Mouse (Mus musculus) embryonic facial prominence, embryonic 10.5 days (tissue): ENCODE measurements around the gene Acot13. TPM values are rescaled to one million over a fixed set of nuclear protein-coding genes. Genes with fewer than 3 reads are reported as not detected.
"Not testable (repeated sequence)": the region's sequence is repeated elsewhere in the genome, so short reads cannot be mapped to it uniquely, and the experiment has no call there.

ENCODE experiments used
- DNase-seq: peaks from one replicate; pipeline ENCODE4 v3.0.0-alpha.2; 2017; ENCODE audit warnings: low spot score
- H3K27ac ChIP-seq: fragments of 300-500 bp; sonication (generic); replicated peaks from 2 replicates; pipeline ENCODE4 v1.5.1; 2016; ENCODE audit warnings: mild to moderate bottlenecking
- H3K27me3 ChIP-seq: fragments of 300-500 bp; sonication (generic); replicated peaks from 2 replicates; pipeline ENCODE4 v1.6.1; 2016; ENCODE audit warnings: low read depth, mild to moderate bottlenecking; ENCODE audit not compliant: poor library complexity, severe bottlenecking
- H3K36me3 ChIP-seq: fragments of 300-500 bp; sonication (generic); replicated peaks from 2 replicates; pipeline ENCODE4 v1.6.1; 2016; ENCODE audit warnings: mild to moderate bottlenecking, moderate library complexity
- H3K4me1 ChIP-seq: fragments of 300-500 bp; sonication (generic); 2 replicates; pipeline ENCODE4 v1.6.1; 2016
- H3K4me3 ChIP-seq: fragments of 300-500 bp; sonication (generic); 2 replicates; pipeline ENCODE4 v1.5.1; 2016; ENCODE audit warnings: mild to moderate bottlenecking, moderate library complexity
- H3K9me3 ChIP-seq: fragments of 300-500 bp; sonication (generic); 2 replicates; pipeline ENCODE4 v1.6.1; 2016; ENCODE audit warnings: mild to moderate bottlenecking
- WGBS: fragments of 180-500 bp; shearing (Covaris S2); methylation state at CpG from one replicate; pipeline ENCODE4 v1.1.7; 2016; 5-methylcytosine and 5-hydroxymethylcytosine counted together
- polyA plus RNA-seq: library from polyadenylated mRNA; unstranded; fragments of >200 nt; fragmentation: Nextera tagmentation; extraction: Ambion mirVana; gene quantifications from 2 replicates; pipeline ENCODE4 v1.2.1, GENCODE M21; 2016

The Acot13 gene
- polyA plus RNA-seq, 1 experiment from 2014 or later: 65.5 TPM

GRCm38 (mm10) chr13:24851989-24852388, 20.6 kb upstream of the Acot13 start:
- no peak for DNase-seq
- Histone ChIP-seq H3K27me3 (no peaks in the 10 kb centered on the region), H3K4me3 (no peak overlapping the region), H3K4me1 (0 out of 2 replicates have a peak, but pooled peaks cover under 1% of the 10 kb centered on the region), H3K9me3 (no peaks in the 10 kb centered on the region), H3K27ac (no peak overlapping the region), H3K36me3 (no peaks in the 10 kb centered on the region)
- 80% methylated on average over 2 of the region's 2 CpGs for WGBS

DNA sequence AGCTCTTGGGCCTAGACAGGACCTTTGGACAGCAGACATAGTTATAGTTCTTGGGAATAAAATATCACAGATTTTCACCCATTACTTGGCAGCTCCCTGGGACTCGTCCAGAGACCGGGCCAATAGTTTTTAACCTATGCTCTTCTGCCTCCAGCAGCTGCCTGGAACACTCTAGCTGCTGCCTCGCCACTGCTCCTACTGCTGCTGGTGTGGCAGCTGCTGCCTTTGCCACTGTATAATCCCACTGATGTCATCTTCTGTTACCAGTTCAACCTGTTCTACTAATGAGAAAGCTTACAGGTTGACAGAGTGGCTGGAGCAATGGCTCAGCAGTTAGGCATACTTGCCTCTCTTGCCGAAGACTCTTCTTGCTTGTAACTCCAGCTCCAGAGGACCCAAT, 18.0 kb upstream of the Acot13 start:
- H3K36me3 ChIP-seq: no peaks in the 10 kb centered on the region
- WGBS: 76% methylated on average over 4 of the region's 4 CpGs
- no peak for DNase-seq

GRCm38 (mm10) chr13:24844983-24845955, 13.9 kb upstream of the Acot13 start, which contains the start of gene D130043K22Rik:
Gene D130043K22Rik (plus strand): TSS chr13:24845135.
- H3K9me3 ChIP-seq: no peaks in the 10 kb centered on the region
- no peaks in the 10 kb centered on the region for H3K27me3 ChIP-seq
- 13% methylated on average over 40 of the region's 40 CpGs for WGBS
- H3K27ac ChIP-seq: no peak within 1 kb of the TSS
- H3K4me3 ChIP-seq: peak within 1 kb of the TSS; percentile 58
- peaks cover 14% of the 10 kb centered on the region for H3K4me1 ChIP-seq
- H3K36me3 ChIP-seq: peaks cover 25% of the 10 kb centered on the region
- peak; percentile 76 for DNase-seq

More for the DNA sequence above, 18.0 kb upstream of the Acot13 start:
- no peaks in the 10 kb centered on the region for H3K9me3 ChIP-seq
- no peak overlapping the region for H3K4me3 ChIP-seq
- no peak overlapping the region for H3K27ac ChIP-seq
- H3K4me1 ChIP-seq: peaks cover 11% of the 10 kb centered on the region
- no peaks in the 10 kb centered on the region for H3K27me3 ChIP-seq

GRCm38 (mm10) chr13:24841702-24842101, 10.4 kb upstream of the Acot13 start:
- peaks cover 56% of the 10 kb centered on the region for H3K36me3 ChIP-seq
- no peak overlapping the region for H3K27ac ChIP-seq
- peaks cover 14% of the 10 kb centered on the region for H3K4me1 ChIP-seq
- 94% methylated on average over 3 of the region's 3 CpGs for WGBS
- no peak overlapping the region for H3K4me3 ChIP-seq
- H3K9me3 ChIP-seq: no peaks in the 10 kb centered on the region
- no peaks in the 10 kb centered on the region for H3K27me3 ChIP-seq
- no peak for DNase-seq

GRCm38 (mm10) chr13:24839831-24840230, 8.5 kb upstream of the Acot13 start:
- Histone ChIP-seq H3K4me1 (peaks cover 8% of the 10 kb centered on the region), H3K36me3 (peaks cover 72% of the 10 kb centered on the region), H3K27me3 (no peaks in the 10 kb centered on the region), H3K27ac (no peak overlapping the region), H3K9me3 (no peaks in the 10 kb centered on the region), H3K4me3 (no peak overlapping the region)
- 75% methylated on average over 3 of the region's 3 CpGs for WGBS
- DNase-seq: no peak

DNA sequence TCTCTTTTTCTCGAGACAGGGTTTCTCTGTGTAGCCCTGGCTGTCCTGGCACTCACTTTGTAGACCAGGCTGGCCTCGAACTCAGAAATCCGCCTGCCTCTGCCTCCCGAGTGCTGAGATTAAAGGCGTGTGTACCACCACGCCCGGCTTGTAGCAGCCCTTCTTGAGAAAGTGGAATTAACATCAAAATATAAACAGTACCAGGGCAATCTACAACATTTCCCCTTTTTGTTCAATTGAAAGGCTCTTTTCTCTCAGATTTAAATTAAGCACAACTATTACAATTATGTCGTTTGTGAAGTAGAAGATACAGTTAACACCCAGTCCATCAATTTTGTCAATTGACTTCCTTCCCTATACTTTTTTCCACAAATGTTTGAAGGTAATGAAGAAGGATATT, 6.4 kb upstream of the Acot13 start:
- DNase-seq: not testable (repeated sequence)

GRCm38 (mm10) chr13:24832811-24833155, 1.4 kb upstream of the Acot13 start:
- H3K9me3 ChIP-seq: no peaks in the 10 kb centered on the region
- peak overlapping the region; percentile 97 for H3K4me3 ChIP-seq
- no peak for DNase-seq
- H3K27me3 ChIP-seq: no peaks in the 10 kb centered on the region
- 76% methylated on average over 2 of the region's 2 CpGs for WGBS
- peaks cover 22% of the 10 kb centered on the region for H3K4me1 ChIP-seq
- H3K36me3 ChIP-seq: peaks cover 38% of the 10 kb centered on the region
- peak overlapping the region; percentile 96 for H3K27ac ChIP-seq

More for the DNA sequence above, 6.4 kb upstream of the Acot13 start:
- WGBS: 95% methylated on average over 8 of the region's 8 CpGs
- H3K4me1 ChIP-seq: peaks cover 14% of the 10 kb centered on the region
- H3K27me3 ChIP-seq, H3K9me3 ChIP-seq, H3K4me3 ChIP-seq, H3K27ac ChIP-seq: not testable (repeated sequence)
- peaks cover 83% of the 10 kb centered on the region for H3K36me3 ChIP-seq

- Histone ChIP-seq H3K36me3 (peaks cover 33% of the 10 kb centered on the region), H3K4me1 (peaks cover 22% of the 10 kb centered on the region), H3K27me3 (no peaks in the 10 kb centered on the region), H3K27ac (peak overlapping the region; percentile 96), H3K4me3 (peak overlapping the region; percentile 97), H3K9me3 (no peaks in the 10 kb centered on the region)
- 5% methylated on average over 21 of the region's 21 CpGs for WGBS
- no peak for DNase-seq
These were observed 931 bp upstream of the Acot13 start for GRCm38 (mm10) chr13:24832131-24832810.

- Histone ChIP-seq H3K27me3 (no peaks in the 10 kb centered on the region), H3K9me3 (no peaks in the 10 kb centered on the region), H3K4me3 (peak overlapping the region; percentile 97), H3K4me1 (peaks cover 22% of the 10 kb centered on the region), H3K27ac (peak overlapping the region; percentile 96), H3K36me3 (peaks cover 19% of the 10 kb centered on the region)
- DNase-seq: peak; percentile 19
- WGBS: 5% methylated on average over 20 of the region's 20 CpGs
These were observed 486 bp downstream of the Acot13 start for GRCm38 (mm10) chr13:24830756-24831352.

DNA sequence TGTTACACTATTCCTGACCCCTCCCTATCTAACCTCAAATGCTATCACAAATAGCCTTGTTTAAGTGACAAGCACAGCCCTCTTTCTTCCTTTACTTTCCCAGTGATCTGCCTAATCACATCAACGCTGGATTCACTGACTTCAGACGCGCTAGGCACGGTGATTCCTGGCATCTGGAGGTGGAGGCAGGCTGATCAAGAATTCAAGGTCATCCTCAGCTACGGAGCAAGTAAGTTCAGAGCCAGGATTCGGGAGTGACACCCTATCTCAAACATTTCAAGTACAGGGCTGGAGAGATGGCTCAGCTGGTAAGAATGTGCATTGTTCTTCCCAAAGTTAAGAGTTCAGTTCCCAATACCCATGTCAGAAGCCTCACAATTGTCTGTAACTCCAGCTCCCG, 5.2 kb downstream of the Acot13 start:
- WGBS: 87% methylated on average over 7 of the region's 7 CpGs
- Histone ChIP-seq H3K27ac (no peak overlapping the region), H3K9me3 (no peaks in the 10 kb centered on the region), H3K4me1 (peaks cover 4% of the 10 kb centered on the region; the same call in 1 of the 2 replicates), H3K27me3 (no peaks in the 10 kb centered on the region), H3K4me3 (no peak overlapping the region), H3K36me3 (no peaks in the 10 kb centered on the region)
- DNase-seq: no peak

- Histone ChIP-seq H3K27me3 (no peaks in the 10 kb centered on the region), H3K27ac (no peak overlapping the region), H3K4me1 (peaks cover 2% of the 10 kb centered on the region; the same call in 1 of the 2 replicates), H3K4me3 (no peak overlapping the region), H3K36me3 (no peaks in the 10 kb centered on the region), H3K9me3 (no peaks in the 10 kb centered on the region)
- DNase-seq: no peak
- 90% methylated on average over 4 of the region's 4 CpGs for WGBS
These were observed 5.8 kb downstream of the Acot13 start for GRCm38 (mm10) chr13:24825587-24825986.

DNA sequence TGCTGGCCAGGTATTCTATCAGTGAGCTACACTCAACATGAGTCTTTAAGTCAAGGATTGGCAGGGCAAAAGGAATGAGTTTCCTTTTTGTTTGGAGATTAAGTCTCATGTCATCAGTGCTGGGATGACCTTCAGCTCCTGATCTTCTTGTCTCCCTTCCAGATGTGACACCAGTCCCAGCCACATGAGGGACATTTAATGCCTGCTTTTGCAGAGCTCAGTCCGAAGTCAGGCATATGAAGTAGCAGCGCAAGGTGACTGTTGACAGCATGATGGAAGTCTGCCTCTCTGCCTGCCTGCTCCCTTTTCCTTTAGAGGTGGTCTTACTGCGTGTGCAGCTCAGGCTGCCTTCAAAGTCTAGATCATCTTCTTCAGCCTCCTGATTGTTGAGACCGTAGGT, 6.7 kb downstream of the Acot13 start:
- Histone ChIP-seq H3K4me3 (no peak overlapping the region), H3K4me1 (no peaks in the 10 kb centered on the region), H3K9me3 (no peaks in the 10 kb centered on the region), H3K27ac (no peak overlapping the region), H3K27me3 (no peaks in the 10 kb centered on the region), H3K36me3 (no peaks in the 10 kb centered on the region)
- 89% methylated on average over 4 of the region's 4 CpGs for WGBS
- no peak for DNase-seq
